Mouse (Mus musculus) spleen, adult 2 months (tissue): Measurements from ENCODE around the gene Mettl27. TPM values are rescaled to one million over a fixed set of nuclear protein-coding genes. Genes with fewer than 3 reads are reported as not detected.
"Not testable (repeated sequence)": the region's sequence is repeated elsewhere in the genome, so short reads cannot be mapped to it uniquely, and the experiment has no call there.

ENCODE experiments used
- DNase-seq, 2 experiments: peaks; one replicate each; pipeline versions ENCODE4 v3.0.0 to v3.0.0-alpha.2; 2012 to 2021; ENCODE audit warnings: low spot score in 2 of 2, low read depth in 1 of 2
- H3K27ac ChIP-seq: fragments of 200-500 bp; 2 replicates; pipeline ENCODE4 v1.5.1; 2012; ENCODE audit warnings: low read length, inconsistent platforms; ENCODE audit not compliant: insufficient read depth
- H3K27me3 ChIP-seq: fragments of 200-500 bp; 2 replicates; pipeline ENCODE4 v1.6.1; 2012; ENCODE audit warnings: mild to moderate bottlenecking, moderate library complexity, low read length, inconsistent platforms; ENCODE audit not compliant: control insufficient read depth, insufficient read depth
- H3K36me3 ChIP-seq: fragments of 200-500 bp; 2 replicates; pipeline ENCODE4 v1.6.1; 2012; ENCODE audit warnings: mild to moderate bottlenecking, low read length, inconsistent platforms; ENCODE audit not compliant: control insufficient read depth, insufficient read depth
- H3K4me1 ChIP-seq: fragments of 200-500 bp; 2 replicates; pipeline ENCODE4 v1.6.1; 2011; ENCODE audit warnings: inconsistent platforms; ENCODE audit not compliant: control insufficient read depth, insufficient read depth, insufficient read length
- H3K4me3 ChIP-seq: fragments of 200-500 bp; 2 replicates; pipeline ENCODE4 v1.5.1; 2011; ENCODE audit warnings: mild to moderate bottlenecking, inconsistent platforms; ENCODE audit not compliant: insufficient read depth, insufficient read length; ENCODE audit errors: extremely low read depth
- CTCF ChIP-seq: fragments of 200-500 bp; IDR thresholded peaks from 2 replicates; pipeline ENCODE4 v1.5.1; 2011; ENCODE audit warnings: mild to moderate bottlenecking, inconsistent platforms; ENCODE audit not compliant: insufficient read depth, insufficient read length, insufficient replicate concordance; ENCODE audit errors: extremely low read depth
- POLR2A ChIP-seq: fragments of 200-500 bp; IDR thresholded peaks from 2 replicates; pipeline ENCODE4 v1.6.1; 2011; ENCODE audit warnings: low read depth, low read length, inconsistent platforms
- WGBS: fragments of 180-500 bp; shearing (Covaris S2); methylation state at CpG from one replicate; pipeline ENCODE4 v1.1.7; 2018; 5-methylcytosine and 5-hydroxymethylcytosine counted together
- polyA plus RNA-seq: library from polyadenylated mRNA; depleted of rRNA; stranded (reverse); fragments of >200 nt; gene quantifications from 2 replicates; pipeline ENCODE4 v1.2.3, GENCODE M21; 2012

Mettl27 gene
- polyA plus RNA-seq, 1 experiment, result 9.8 TPM

- DNase-seq, result no peak
- TF ChIP-seq CTCF, result no peak
- TF ChIP-seq POLR2A, result no peak
- Histone ChIP-seq H3K27ac (peak overlapping the region; percentile 49; the same call in 1 of the 2 replicates), H3K27me3 (no peaks in the 10 kb centered on the region), H3K4me1 (no peaks in the 10 kb centered on the region), H3K36me3 (no peaks in the 10 kb centered on the region), H3K4me3 (no peak overlapping the region)
- 72% methylated on average over 6 of the region's 6 CpGs for WGBS
These were observed 12.0 kb upstream of the Mettl27 start for GRCm38 (mm10) chr5:134920106-134920687.

GRCm38 (mm10) chr5:134921106-134921505 lies 11.1 kb upstream of the Mettl27 start:
- DNase-seq, result no peak
- Histone ChIP-seq H3K4me1 (no peaks in the 10 kb centered on the region), H3K4me3 (no peak overlapping the region), H3K36me3 (no peaks in the 10 kb centered on the region), H3K27ac (no peak overlapping the region), H3K27me3 (no peaks in the 10 kb centered on the region)
- TF ChIP-seq CTCF, result no peak
- TF ChIP-seq POLR2A, result no peak
- WGBS, result 76% methylated on average over 8 of the region's 8 CpGs

GRCm38 (mm10) chr5:134923141-134923540 lies 9.0 kb upstream of the Mettl27 start:
- TF ChIP-seq CTCF (no peak), POLR2A (no peak)
- H3K36me3 ChIP-seq, result no peaks in the 10 kb centered on the region
- no peaks in the 10 kb centered on the region for H3K27me3 ChIP-seq
- H3K4me3 ChIP-seq, result no peak overlapping the region
- DNase-seq, result no peak
- WGBS, result 77% methylated on average over 6 of the region's 6 CpGs
- no peak overlapping the region for H3K27ac ChIP-seq
- H3K4me1 ChIP-seq, result no peaks in the 10 kb centered on the region

GRCm38 (mm10) chr5:134926726-134927125 lies 5.4 kb upstream of the Mettl27 start:
- Histone ChIP-seq H3K27ac (no peak overlapping the region), H3K36me3 (no peaks in the 10 kb centered on the region), H3K4me3 (no peak overlapping the region), H3K27me3 (no peaks in the 10 kb centered on the region), H3K4me1 (no peaks in the 10 kb centered on the region)
- no peak for DNase-seq
- TF ChIP-seq POLR2A (no peak), CTCF (no peak)
- WGBS, result 91% methylated on average over 4 of the region's 4 CpGs

- no peak for TF ChIP-seq CTCF
- TF ChIP-seq POLR2A, result no peak
- DNase-seq, result no peak
These were observed 2.2 kb upstream of the Mettl27 start for GRCm38 (mm10) chr5:134929988-134930387.

GRCm38 (mm10) chr5:134932903-134933276 lies 722 bp downstream of the Mettl27 start:
- no peaks in the 10 kb centered on the region for H3K4me1 ChIP-seq
- WGBS, result 34% methylated on average over 9 of the region's 9 CpGs
- no peak for TF ChIP-seq CTCF
- no peak for TF ChIP-seq POLR2A
- no peaks in the 10 kb centered on the region for H3K36me3 ChIP-seq
- no peak overlapping the region for H3K27ac ChIP-seq
- DNase-seq, result peak; percentile 36 to 65
- H3K27me3 ChIP-seq, result no peaks in the 10 kb centered on the region
- H3K4me3 ChIP-seq, result peak overlapping the region; percentile 68

More at GRCm38 (mm10) chr5:134929988-134930387, 2.2 kb upstream of the Mettl27 start:
- Histone ChIP-seq H3K27me3 (no peaks in the 10 kb centered on the region), H3K4me1 (no peaks in the 10 kb centered on the region), H3K36me3 (no peaks in the 10 kb centered on the region), H3K27ac (no peak overlapping the region), H3K4me3 (no peak overlapping the region)
- WGBS, result 94% methylated on average over 2 of the region's 2 CpGs

- peak in 1 of 2 experiments; percentile 17 for DNase-seq
- Histone ChIP-seq H3K27ac (peak overlapping the region; percentile 22; the same call in 1 of the 2 replicates), H3K4me1 (no peaks in the 10 kb centered on the region), H3K36me3 (no peaks in the 10 kb centered on the region), H3K27me3 (no peaks in the 10 kb centered on the region), H3K4me3 (no peak overlapping the region)
- no peak for TF ChIP-seq CTCF
- TF ChIP-seq POLR2A, result no peak
- WGBS, result 59% methylated on average over 8 of the region's 8 CpGs
These were observed 1.1 kb downstream of the Mettl27 start for GRCm38 (mm10) chr5:134933281-134933680.

GRCm38 (mm10) chr5:134933686-134934085 lies 1.5 kb downstream of the Mettl27 start:
- not testable (repeated sequence) for H3K27me3 ChIP-seq, DNase-seq, H3K4me3 ChIP-seq, H3K4me1 ChIP-seq, H3K36me3 ChIP-seq
- whole genome bisulfite sequencing, result 88% methylated on average over 5 of the region's 5 CpGs
- peak overlapping the region; percentile 22; the same call in 1 of the 2 replicates for H3K27ac ChIP-seq
